24 mouse cellular contexts compared by ENCODE assay signal in the genomic region with DNA sequence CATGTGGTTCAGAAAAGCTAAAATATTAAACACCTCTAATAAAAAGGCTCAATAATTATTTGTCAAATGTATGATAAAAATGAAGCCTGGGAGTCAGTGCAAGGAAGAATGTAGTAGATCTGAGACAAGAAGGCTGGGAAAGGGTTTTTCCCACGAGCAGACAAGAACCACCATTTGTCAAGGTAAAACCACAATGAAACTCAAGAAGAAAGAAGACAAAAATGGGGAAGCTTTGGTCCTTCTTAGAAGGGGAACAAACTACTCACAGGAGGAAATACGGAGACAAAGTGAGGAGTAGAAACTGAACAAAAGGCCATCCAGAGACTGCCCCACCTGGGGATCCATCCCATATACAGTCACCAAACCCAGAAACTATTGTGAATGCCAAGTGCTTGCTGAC.
"Had no signal": no experiment of that assay in that cellular context is flagged by ENCODE, and none has a peak within 500 bp of the region (broad histone marks: within the 10 kb centered on the region; RNA-seq: fewer than 3 reads in every experiment).

No protein-coding gene starts in this region.

- H3K36me3 ChIP-seq: heart, embryonic 13.5 days; heart, embryonic 15.5 days; hindbrain, embryonic 13.5 days; hindbrain, embryonic 15.5 days; limb, embryonic 13.5 days; limb, embryonic 15.5 days had no signal

- H3K4me2 ChIP-seq: heart, embryonic 11.5 days; heart, embryonic 13.5 days; heart, embryonic 15.5 days; hindbrain, embryonic 13.5 days; hindbrain, embryonic 15.5 days; limb, embryonic 13.5 days; limb, embryonic 15.5 days had no signal

- ATAC-seq: hindbrain, postnatal 0 days; intestine, embryonic 16.5 days had no signal

- H3K27ac ChIP-seq: gastrocnemius, adult 2 months; heart, adult 2 months; heart, embryonic 13.5 days; heart, embryonic 15.5 days; hindbrain, embryonic 13.5 days; hindbrain, embryonic 15.5 days; hindbrain, postnatal 0 days; limb, embryonic 13.5 days; limb, embryonic 15.5 days had no signal

- H3K4me1 ChIP-seq: heart, embryonic 13.5 days; heart, embryonic 15.5 days; hindbrain, embryonic 13.5 days; hindbrain, embryonic 15.5 days; limb, embryonic 13.5 days; limb, embryonic 15.5 days had no signal

- H3K9me3 ChIP-seq: heart, embryonic 13.5 days; heart, embryonic 15.5 days; hindbrain, embryonic 13.5 days; hindbrain, embryonic 15.5 days; limb, embryonic 13.5 days; limb, embryonic 15.5 days had no signal

- H3K9ac ChIP-seq: heart, embryonic 13.5 days; heart, embryonic 15.5 days; hindbrain, embryonic 13.5 days; hindbrain, embryonic 15.5 days; limb, embryonic 13.5 days; limb, embryonic 15.5 days had no signal

- DNase-seq: gastrocnemius, adult 2 months; gastrocnemius, postnatal 10 days; gastrocnemius, postnatal 25 days; heart, adult 11 months; heart, adult 2 months; heart, postnatal 14 days; heart, postnatal 36 days; kidney, adult 11 months; kidney, adult 8-10 months; kidney, postnatal 10 days; kidney, postnatal 25 days; kidney, postnatal 4 days; layer of hippocampus, adult 9-11 months; layer of hippocampus, postnatal 36 days; left cerebral cortex, postnatal 4 days had no signal

- H3K4me3 ChIP-seq: gastrocnemius, adult 2 months; heart, adult 2 months; heart, embryonic 13.5 days; heart, embryonic 15.5 days; hindbrain, embryonic 13.5 days; hindbrain, embryonic 15.5 days; limb, embryonic 13.5 days; limb, embryonic 15.5 days had no signal

- H3K27me3 ChIP-seq: heart, embryonic 13.5 days; heart, embryonic 15.5 days; hindbrain, embryonic 13.5 days; hindbrain, embryonic 15.5 days; limb, embryonic 13.5 days; limb, embryonic 15.5 days had no signal
